Mouse (Mus musculus) limb, embryonic 12.5 days (tissue): ENCODE results near the gene Lrmda. TPM values are rescaled to one million over a fixed set of nuclear protein-coding genes. Genes with fewer than 3 reads are reported as not detected.
A peak's percentile ranks its signal among the peaks of the same experiment; 100 is the strongest.
"Not testable (repeated sequence)": the region's sequence is repeated elsewhere in the genome, so short reads cannot be mapped to it uniquely, and the experiment has no call there.

Source experiments
- ATAC-seq: fragments of 200-750 bp; cut with Nextera tagmentation; 2 replicates; pipeline ENCODE4 v1.8.0; 2017; ENCODE audit warnings: low read depth, moderate TSS enrichment; ENCODE audit not compliant: insufficient number of reproducible peaks, insufficient read depth, low FRiP score, low TSS enrichment
- H3K27ac ChIP-seq: fragments of 300-500 bp; sonication (generic); 2 replicates; pipeline ENCODE4 v1.5.1; 2016; ENCODE audit warnings: mild to moderate bottlenecking, moderate library complexity
- H3K27me3 ChIP-seq: fragments of 300-500 bp; sonication (generic); 2 replicates; pipeline ENCODE4 v1.6.1; 2016; ENCODE audit warnings: mild to moderate bottlenecking, moderate library complexity
- H3K36me3 ChIP-seq: fragments of 300-500 bp; sonication (generic); 2 replicates; pipeline ENCODE4 v1.6.1; 2016; ENCODE audit warnings: mild to moderate bottlenecking, moderate library complexity
- H3K4me1 ChIP-seq: fragments of 300-500 bp; sonication (generic); replicated peaks from 2 replicates; pipeline ENCODE4 v1.6.1; 2016
- H3K4me2 ChIP-seq: fragments of 300-500 bp; sonication (generic); 2 replicates; pipeline ENCODE4 v1.6.1; 2016; ENCODE audit warnings: mild to moderate bottlenecking, moderate library complexity
- H3K4me3 ChIP-seq: fragments of 300-500 bp; sonication (generic); replicated peaks from 2 replicates; pipeline ENCODE4 v1.5.1; 2016; ENCODE audit warnings: mild to moderate bottlenecking
- H3K9ac ChIP-seq: fragments of 300-500 bp; sonication (generic); replicated peaks from 2 replicates; pipeline ENCODE4 v1.6.1; 2016; ENCODE audit warnings: mild to moderate bottlenecking, moderate library complexity
- H3K9me3 ChIP-seq: fragments of 300-500 bp; sonication (generic); 2 replicates; pipeline ENCODE4 v1.6.1; 2016; ENCODE audit warnings: mild to moderate bottlenecking, moderate library complexity
- WGBS: fragments of 180-500 bp; shearing (Covaris S2); methylation state at CpG from one replicate; pipeline ENCODE4 v1.1.7; 2016; 5-methylcytosine and 5-hydroxymethylcytosine counted together
- polyA plus RNA-seq: library from polyadenylated mRNA; unstranded; fragments of >200 nt; fragmentation: Nextera tagmentation; extraction: Ambion mirVana; gene quantifications from 2 replicates; pipeline ENCODE4 v1.2.1, GENCODE M21; 2016

Lrmda gene
- polyA plus RNA-seq, 1 experiment from 2014 or later = 0.41 TPM

GRCm38 (mm10) chr14:22781709-22782108 is 762.2 kb downstream of the Lrmda start:
- no peak overlapping the region for H3K4me3 ChIP-seq
- peaks cover 24% of the 10 kb centered on the region for H3K4me1 ChIP-seq
- no peaks in the 10 kb centered on the region for H3K9me3 ChIP-seq
- no peak overlapping the region for H3K27ac ChIP-seq
- no peaks in the 10 kb centered on the region for H3K36me3 ChIP-seq
- H3K9ac ChIP-seq = no peak overlapping the region
- no peak for ATAC-seq
- H3K4me2 ChIP-seq = no peak overlapping the region
- H3K27me3 ChIP-seq = peaks cover 10% of the 10 kb centered on the region
- WGBS = 84% methylated on average over 2 of the region's 2 CpGs

- Histone ChIP-seq H3K27ac (0 out of 2 replicates have a peak overlapping the region, but pooled peaks have one; percentile 7), H3K27me3 (peaks cover 10% of the 10 kb centered on the region), H3K4me2 (no peak overlapping the region), H3K4me1 (peaks cover 24% of the 10 kb centered on the region), H3K36me3 (no peaks in the 10 kb centered on the region), H3K9ac (no peak overlapping the region), H3K4me3 (no peak overlapping the region), H3K9me3 (no peaks in the 10 kb centered on the region)
- 23% methylated on average over 2 of the region's 2 CpGs for WGBS
- no peak for ATAC-seq
Measured at GRCm38 (mm10) chr14:22782365-22782764, 762.9 kb downstream of the Lrmda start.

GRCm38 (mm10) chr14:22783211-22784161 is 764.0 kb downstream of the Lrmda start:
- Histone ChIP-seq H3K4me1 (peaks cover 24% of the 10 kb centered on the region), H3K4me3 (no peak overlapping the region), H3K9ac (0 out of 2 replicates have a peak overlapping the region, but pooled peaks have one; percentile 14), H3K36me3 (no peaks in the 10 kb centered on the region), H3K27ac (peak overlapping the region; percentile 50; the same call in 1 of the 2 replicates), H3K4me2 (peak overlapping the region; percentile 10; the same call in 1 of the 2 replicates), H3K9me3 (no peaks in the 10 kb centered on the region), H3K27me3 (peaks cover 10% of the 10 kb centered on the region)
- no peak for ATAC-seq
- WGBS = 24% methylated on average over 15 of the region's 15 CpGs

GRCm38 (mm10) chr14:22800020-22800419 is 780.5 kb downstream of the Lrmda start:
- Histone ChIP-seq H3K4me2 (no peak overlapping the region), H3K27ac (no peak overlapping the region), H3K27me3 (peaks cover 4% of the 10 kb centered on the region; the same call in 1 of the 2 replicates), H3K36me3 (no peaks in the 10 kb centered on the region), H3K9ac (no peak overlapping the region), H3K4me1 (peaks cover 13% of the 10 kb centered on the region), H3K9me3 (no peaks in the 10 kb centered on the region), H3K4me3 (no peak overlapping the region)
- ATAC-seq = no peak
- WGBS = 46% methylated on average over 4 of the region's 4 CpGs

GRCm38 (mm10) chr14:22800871-22801636 is 781.5 kb downstream of the Lrmda start:
- peaks cover 19% of the 10 kb centered on the region for H3K4me1 ChIP-seq
- H3K27me3 ChIP-seq = peaks cover 4% of the 10 kb centered on the region; the same call in 1 of the 2 replicates
- H3K9me3 ChIP-seq = no peaks in the 10 kb centered on the region
- H3K9ac ChIP-seq = no peak overlapping the region
- H3K4me3 ChIP-seq = no peak overlapping the region
- H3K27ac ChIP-seq = no peak overlapping the region
- ATAC-seq = no peak
- WGBS = 67% methylated on average over 13 of the region's 13 CpGs
- no peaks in the 10 kb centered on the region for H3K36me3 ChIP-seq
- no peak overlapping the region for H3K4me2 ChIP-seq

GRCm38 (mm10) chr14:22801714-22802113 is 782.2 kb downstream of the Lrmda start:
- H3K4me1 ChIP-seq = peaks cover 20% of the 10 kb centered on the region
- 75% methylated on average over 4 of the region's 4 CpGs for WGBS
- ATAC-seq, H3K27me3 ChIP-seq, H3K4me2 ChIP-seq, H3K27ac ChIP-seq, H3K9ac ChIP-seq, H3K9me3 ChIP-seq, H3K36me3 ChIP-seq, H3K4me3 ChIP-seq: not testable (repeated sequence)

GRCm38 (mm10) chr14:22807324-22807723 is 787.8 kb downstream of the Lrmda start:
- H3K9me3 ChIP-seq = no peaks in the 10 kb centered on the region
- no peak overlapping the region for H3K27ac ChIP-seq
- 2% methylated on average over 3 of the region's 3 CpGs for WGBS
- no peak for ATAC-seq
- H3K27me3 ChIP-seq = peaks cover 7% of the 10 kb centered on the region; the same call in 1 of the 2 replicates
- H3K4me2 ChIP-seq = peak overlapping the region; percentile 52
- H3K36me3 ChIP-seq = no peaks in the 10 kb centered on the region
- peaks cover 39% of the 10 kb centered on the region for H3K4me1 ChIP-seq
- no peak overlapping the region for H3K4me3 ChIP-seq
- H3K9ac ChIP-seq = no peak overlapping the region

- Histone ChIP-seq H3K4me1 (peaks cover 43% of the 10 kb centered on the region), H3K9me3 (no peaks in the 10 kb centered on the region), H3K9ac (no peak overlapping the region), H3K4me3 (peak overlapping the region; percentile 8; the same call in 1 of the 2 replicates), H3K27ac (peak overlapping the region; percentile 35; the same call in 1 of the 2 replicates), H3K27me3 (peaks cover 7% of the 10 kb centered on the region; the same call in 1 of the 2 replicates), H3K4me2 (peak overlapping the region; percentile 52), H3K36me3 (no peaks in the 10 kb centered on the region)
- ATAC-seq = 0 out of 2 replicates have a peak, but pooled peaks have one; percentile 47
- under 1% methylated on average over 20 of the region's 20 CpGs for WGBS
Measured at GRCm38 (mm10) chr14:22807726-22808594, 788.4 kb downstream of the Lrmda start.

GRCm38 (mm10) chr14:22808595-22809166 is 789.2 kb downstream of the Lrmda start:
- H3K27ac ChIP-seq = peak overlapping the region; percentile 62; the same call in 1 of the 2 replicates
- H3K4me1 ChIP-seq = peaks cover 49% of the 10 kb centered on the region
- H3K4me3 ChIP-seq = no peak overlapping the region
- H3K4me2 ChIP-seq = no peak overlapping the region
- H3K9me3 ChIP-seq = no peaks in the 10 kb centered on the region
- peaks cover 11% of the 10 kb centered on the region; the same call in 1 of the 2 replicates for H3K27me3 ChIP-seq
- no peak for ATAC-seq
- no peak overlapping the region for H3K9ac ChIP-seq
- 34% methylated on average over 5 of the region's 5 CpGs for WGBS
- H3K36me3 ChIP-seq = no peaks in the 10 kb centered on the region

GRCm38 (mm10) chr14:22809229-22809628 is 789.7 kb downstream of the Lrmda start:
- Histone ChIP-seq H3K27ac (no peak overlapping the region), H3K9me3 (no peaks in the 10 kb centered on the region), H3K4me3 (no peak overlapping the region), H3K4me1 (peaks cover 52% of the 10 kb centered on the region), H3K4me2 (no peak overlapping the region), H3K36me3 (no peaks in the 10 kb centered on the region), H3K27me3 (peaks cover 11% of the 10 kb centered on the region; the same call in 1 of the 2 replicates), H3K9ac (no peak overlapping the region)
- ATAC-seq = no peak
- 77% methylated on average over 3 of the region's 3 CpGs for WGBS
